Mouse (Mus musculus): ENCODE measurements around the gene Pcna.
A peak's percentile ranks its signal among the peaks of the same experiment; 100 is the strongest.
"Not testable (repeated sequence)": the region's sequence is repeated elsewhere in the genome, so short reads cannot be mapped to it uniquely, and the experiment has no call there.

The Pcna gene

DNA sequence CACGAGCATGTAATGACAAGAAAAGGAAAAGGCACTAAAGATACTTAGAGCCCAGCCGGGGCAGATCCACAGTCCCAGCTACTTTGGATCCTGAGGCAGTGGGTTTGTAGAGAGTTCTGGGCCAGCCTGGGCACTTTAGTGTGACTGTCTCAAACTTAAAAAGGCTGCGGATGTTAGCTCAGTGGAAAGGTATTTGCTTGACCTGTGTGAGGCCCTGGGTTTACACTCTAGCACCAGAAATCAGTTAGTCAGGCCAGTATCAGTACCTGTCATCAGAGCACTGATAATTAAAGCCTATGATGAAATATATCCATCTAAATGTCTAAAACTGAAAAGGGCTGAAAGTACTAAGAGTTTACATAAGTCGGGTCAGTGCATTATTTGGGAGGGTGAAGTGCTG lies 23.1 kb upstream of the Pcna start:
- DNase-seq (ENCODE audit: low read depth, low spot score) = no peak

DNA sequence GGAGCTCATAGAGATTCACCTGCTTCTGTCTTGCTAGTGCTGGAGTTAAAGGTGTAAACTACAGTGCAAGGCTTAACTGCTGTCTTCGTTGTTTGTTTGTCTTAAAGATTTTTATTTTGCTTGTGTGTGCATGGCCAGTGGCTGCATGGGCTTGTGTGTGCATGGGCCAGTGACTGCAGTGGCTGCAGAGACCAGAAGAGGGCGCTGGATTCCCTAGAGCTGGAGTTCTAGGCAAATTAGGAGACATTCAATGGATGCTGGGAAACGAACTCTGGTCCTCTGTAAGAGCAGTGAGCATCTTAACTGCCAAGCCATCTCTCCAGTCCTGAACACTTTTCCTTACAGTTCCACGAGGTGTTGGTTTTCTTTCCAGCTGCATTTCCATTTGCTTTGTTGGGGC lies 22.4 kb upstream of the Pcna start:
- DNase-seq (ENCODE audit: low read depth, low spot score) = no peak

DNA sequence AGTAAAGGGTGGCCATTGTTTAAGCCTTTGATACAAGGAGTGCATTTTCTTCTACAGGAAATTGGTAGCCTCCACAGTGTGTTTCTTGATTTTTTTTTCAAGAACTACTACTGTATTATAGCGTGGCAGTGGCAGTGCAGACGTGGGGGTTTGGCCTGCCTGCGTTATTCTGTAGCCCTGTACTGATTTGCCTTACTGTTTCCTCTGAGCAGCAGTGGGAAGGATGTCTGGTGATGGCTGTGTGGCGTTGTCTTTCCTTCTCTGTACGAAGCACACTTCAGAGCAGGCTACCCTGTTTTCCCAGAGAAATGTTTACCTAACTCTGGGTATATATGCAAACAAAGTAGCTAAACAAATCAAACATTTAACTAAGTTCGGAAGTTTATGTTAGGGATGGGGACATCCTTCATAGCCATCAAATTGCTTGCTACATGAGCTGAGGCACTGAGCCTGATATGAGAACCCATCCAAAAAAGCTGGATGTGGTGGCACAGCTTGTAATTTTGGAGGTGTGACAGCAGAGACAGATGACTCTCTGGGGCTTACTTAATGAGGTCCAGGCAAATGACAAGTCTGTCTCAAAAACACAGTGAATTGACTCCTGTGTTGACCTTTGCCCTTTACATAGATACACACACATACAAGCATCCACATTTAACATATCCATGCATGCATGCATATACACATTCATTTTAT lies 19.7 kb upstream of the Pcna start:
- no peak for DNase-seq (ENCODE audit: low read depth, low spot score)

DNA sequence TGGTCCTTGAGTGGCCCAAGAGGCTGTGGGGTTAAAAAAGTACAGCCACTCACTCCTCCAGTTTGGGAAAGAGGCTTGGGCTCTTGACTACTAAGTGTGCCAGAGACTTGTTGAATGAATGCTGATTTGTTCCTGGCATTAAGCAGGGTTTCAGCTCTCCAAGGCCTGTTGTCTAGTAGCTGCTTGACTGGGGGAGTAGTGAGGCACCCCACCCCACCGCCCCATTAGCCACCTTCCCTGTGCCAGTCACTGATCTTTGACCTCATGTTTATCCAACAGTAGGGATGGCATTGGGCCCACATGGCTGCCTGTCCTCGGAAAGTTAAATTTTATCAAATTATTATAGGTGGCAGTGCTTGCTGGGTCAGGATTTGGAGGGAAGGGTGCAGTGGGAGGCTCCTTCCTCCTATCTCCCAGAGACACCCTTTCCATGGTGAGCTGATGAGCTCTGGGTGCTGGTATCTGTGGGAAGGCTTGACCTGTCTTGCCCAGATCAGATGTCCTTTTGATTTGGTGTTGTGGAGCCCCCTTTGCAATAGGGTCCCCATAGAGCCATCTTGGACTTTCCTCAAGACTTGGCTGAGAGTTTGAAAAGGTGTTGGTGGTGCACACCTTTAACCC lies 17.3 kb upstream of the Pcna start:
- no peak for DNase-seq (ENCODE audit: low read depth, low spot score)

DNA sequence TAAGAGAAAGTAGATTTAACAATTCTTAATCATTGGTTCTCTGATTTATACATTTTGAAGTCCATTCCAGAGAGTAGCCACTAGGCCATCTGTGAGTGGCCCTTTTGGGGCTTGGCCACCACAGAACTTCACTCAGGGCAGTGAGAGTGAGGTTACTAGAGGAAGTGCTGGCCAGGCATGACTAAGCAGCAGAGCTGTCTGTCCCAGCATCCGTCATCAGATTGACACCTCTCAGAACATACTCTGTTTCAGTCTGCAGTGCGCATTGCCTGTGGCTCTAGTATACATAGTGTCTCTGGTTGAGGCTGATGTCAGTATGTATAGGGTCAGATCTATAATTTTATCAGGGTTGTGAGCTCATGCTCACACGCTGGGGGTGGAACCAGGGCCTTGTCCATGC lies 16.1 kb upstream of the Pcna start:
- DNase-seq (ENCODE audit: low read depth, low spot score) = peak; percentile 58

DNA sequence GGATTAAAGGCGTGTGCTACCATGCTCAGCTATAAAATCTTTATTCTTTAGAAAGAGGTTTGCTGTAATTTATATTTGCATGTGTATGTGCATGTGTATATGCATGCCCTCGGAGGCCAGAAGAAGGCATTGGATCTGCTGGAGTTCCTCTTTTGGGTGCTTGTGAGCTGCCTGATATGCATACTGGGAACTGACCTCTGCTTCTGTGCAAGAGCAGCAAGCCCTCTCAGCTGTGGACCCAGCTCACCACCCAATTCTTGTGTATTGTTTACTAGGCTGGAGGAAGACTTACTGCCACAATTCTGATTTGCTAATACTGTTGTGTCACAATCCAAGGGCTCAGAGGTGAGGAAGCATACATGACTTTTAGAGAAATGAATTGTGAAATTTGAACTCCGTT lies 13.0 kb upstream of the Pcna start:
- DNase-seq (ENCODE audit: low read depth, low spot score) = peak; percentile 27

DNA sequence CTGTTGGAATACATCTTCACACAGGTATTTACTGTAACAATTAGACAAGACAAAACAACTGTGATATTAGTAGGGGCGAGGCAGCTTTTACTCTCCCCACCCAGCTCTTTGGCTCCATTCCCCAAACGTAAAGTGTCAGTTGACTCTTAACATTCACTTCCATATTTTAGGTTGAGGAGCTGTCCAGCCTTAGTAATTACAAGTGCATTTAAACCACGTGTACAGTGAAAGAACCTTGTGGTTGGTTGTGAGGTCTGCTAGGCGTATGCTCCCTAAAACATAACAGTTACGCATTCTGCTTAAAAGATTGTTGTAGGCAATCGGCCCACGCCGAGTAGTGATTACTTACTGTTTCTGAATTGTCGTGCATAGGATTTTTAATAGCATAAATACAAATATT lies 12.1 kb upstream of the Pcna start:
- peak; percentile 40 for DNase-seq (ENCODE audit: low read depth, low spot score)

DNA sequence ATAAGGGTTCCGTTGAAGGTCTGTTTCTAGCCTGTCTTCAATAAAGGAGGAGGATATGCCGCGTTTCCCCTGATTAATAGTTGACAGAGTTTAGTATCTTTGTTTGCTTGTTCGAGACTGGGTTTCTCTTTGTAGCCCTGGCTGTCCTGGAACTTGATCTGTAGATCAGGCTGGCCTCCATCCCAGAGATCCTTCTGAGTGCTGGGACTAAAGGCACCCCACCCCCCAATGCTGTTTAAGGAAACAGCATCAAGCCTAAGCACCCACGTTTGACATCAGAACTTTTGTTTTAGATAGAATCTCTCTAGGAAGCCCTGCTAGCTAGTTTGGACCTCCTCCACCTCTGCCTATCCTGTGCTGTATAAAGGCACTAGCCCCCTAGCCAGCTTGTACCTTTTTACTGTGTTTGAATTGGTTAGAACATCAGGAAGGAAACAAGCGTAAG lies 11.2 kb upstream of the Pcna start:
- no peak for DNase-seq (ENCODE audit: low read depth, low spot score)

DNA sequence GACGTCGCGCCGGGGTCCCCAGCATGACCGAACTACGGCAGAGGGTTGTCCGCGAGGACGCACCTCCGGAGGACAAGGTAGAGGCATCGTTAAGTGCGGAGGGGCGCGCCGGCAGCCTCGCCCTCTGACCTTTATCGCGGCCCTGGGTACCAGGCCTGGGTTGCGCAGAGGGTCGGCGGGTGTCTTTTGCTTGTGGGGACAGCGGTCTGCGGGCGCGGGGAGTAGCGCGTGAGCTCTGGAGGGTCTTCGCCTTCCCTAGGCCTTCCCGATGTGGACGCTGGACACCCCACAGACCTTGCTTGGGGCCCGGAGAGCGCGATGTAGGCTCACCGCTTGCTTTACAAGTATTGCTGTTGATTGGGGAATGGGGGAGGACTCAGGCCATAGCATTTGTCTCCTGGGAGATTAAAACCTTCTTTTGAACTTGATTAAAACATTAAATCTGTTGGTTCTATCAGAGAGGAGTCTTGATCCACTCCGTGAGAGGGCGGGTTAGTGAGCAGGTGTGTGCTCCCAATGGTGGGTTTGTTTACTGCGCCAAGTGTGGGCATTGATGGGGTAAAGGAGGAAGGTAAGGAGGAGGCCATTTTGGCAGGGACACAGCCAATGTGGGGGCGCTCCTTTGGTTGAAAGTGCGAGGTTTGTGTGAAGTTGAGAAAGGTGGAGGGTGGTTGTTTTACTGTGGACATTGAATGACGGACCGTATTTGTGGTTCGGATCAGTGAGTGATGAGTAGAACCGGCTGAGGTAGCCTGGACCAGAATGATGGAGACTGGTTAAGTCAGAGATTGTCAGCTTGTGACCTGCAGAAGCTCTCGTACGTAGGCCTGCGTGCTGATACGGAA lies 10.5 kb upstream of the Pcna start:
- peak; percentile 49 for DNase-seq (ENCODE audit: low read depth, low spot score)

DNA sequence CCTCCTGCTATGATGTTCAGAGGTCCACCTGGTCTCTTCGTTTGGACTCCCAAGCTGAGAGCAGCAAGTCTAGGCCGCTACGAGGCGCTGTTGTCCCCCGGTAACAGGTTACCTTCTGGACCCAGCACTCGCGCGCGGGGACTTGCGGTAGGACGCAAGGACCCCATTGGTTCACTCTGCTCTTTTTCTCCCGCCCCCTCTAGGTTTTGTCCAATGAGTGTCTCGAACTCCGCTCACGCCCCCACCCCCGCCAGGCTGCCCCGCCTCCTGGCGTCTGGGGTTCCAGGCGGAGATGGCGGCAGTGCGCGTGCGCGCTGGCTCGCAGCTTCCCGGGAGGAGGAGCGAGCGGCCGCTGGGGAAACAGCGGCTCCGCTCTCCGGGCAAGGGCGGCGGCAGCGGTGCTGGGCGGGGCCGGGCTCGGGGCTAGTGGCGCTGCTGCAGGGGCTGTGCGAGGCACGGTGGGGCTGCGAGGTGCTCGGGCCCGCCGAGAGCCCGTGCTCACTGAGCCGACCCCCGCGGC lies 9.8 kb upstream of the Pcna start, which contains the start of gene Cds2:
Cds2 (plus strand) TSS at position 270 of the 520 bp plus-strand sequence.
- peak; percentile 98 for DNase-seq (ENCODE audit: low read depth, low spot score)

DNA sequence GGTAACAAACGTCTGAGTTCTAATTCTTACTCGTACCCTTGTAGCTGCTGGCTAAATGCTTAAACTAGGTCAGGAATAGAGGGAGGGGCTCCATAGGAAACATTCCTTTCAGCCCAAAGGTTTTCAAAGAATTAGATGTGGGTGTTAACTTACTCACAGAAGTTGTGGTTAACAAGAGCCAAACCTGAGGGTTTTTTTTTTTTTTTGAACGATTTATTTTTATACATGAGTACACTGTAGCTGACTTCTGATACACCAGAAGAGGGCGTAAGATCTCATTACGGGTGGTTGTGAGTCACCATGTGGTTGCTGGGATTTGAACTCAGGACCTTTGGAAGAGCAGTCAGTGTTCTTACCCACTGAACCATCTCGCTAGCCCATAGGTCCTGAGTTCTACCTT lies 9.1 kb upstream of the Pcna start:
- peak; percentile 47 for DNase-seq (ENCODE audit: low read depth, low spot score)

DNA sequence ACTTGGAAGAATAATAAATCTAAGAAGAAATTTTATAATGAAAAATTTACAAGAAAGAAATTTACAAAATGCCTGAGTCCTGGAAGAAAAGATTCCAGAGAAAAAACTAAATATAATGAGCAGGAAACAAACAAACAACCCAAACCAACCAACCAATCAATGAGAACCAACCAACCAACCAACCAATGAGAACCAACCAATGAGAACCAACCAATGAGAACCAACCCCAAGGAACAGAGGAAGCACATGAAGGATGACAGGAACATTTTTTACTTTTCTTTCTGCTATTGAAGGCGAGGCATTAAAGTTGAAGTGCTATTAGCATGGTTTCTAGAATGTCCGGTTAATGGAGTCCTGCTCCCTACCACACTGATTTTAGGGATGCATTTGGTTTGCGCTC lies 7.5 kb upstream of the Pcna start:
- DNase-seq (ENCODE audit: low read depth, low spot score) = no peak

DNA sequence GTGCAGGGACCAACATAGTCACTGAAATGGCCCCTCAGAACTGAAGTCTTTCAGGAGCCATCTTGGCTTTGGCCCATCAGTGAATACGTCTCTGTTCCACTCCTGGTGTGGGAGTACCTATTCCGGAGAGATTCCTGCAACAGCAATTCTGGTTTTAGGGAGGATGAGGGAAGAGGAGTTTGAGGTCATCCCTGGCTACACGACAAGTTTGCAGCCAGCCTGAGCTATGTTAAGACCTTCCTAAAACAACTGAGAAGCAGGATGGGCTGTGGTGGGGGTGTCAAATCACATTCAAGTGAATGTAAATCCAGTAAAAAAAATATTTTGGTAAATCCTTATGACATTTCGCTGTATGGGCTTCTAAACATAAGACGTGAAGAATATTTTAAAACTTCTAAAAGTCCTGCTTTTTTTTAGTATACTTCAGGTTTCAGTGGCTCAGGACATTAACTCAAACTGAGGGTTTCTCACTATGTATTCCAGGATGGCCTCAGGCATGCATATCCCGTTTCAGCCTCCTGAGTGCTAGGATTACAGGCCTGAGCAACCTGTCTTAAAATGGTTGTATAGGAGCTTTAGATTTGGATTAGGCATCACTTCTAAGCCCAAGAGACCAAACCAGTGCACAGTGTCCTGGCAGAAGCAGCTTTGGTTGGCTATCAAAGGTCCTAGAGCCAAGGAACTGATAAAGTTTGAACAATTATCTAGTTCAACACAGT lies 4.4 kb upstream of the Pcna start:
- peak; percentile 81 for DNase-seq (ENCODE audit: low read depth, low spot score)

DNA sequence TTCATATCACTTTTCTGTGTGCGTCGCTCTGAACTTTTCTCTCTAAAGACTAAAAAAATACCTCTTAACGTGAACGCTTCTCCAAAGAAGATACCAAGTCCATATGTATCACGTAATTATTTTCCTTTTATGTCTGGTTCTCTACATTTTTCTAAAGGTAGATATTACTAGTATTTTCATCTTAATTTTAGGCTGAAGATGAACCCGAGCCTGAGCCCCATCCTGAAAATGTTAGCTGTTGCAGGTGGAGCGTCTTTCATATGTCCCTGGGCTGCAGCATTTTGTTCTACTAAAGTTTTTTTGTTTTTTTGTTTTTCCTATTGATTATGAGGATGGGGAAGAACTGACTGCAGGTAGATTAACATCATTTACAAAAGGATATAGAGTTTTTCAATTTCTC lies 489 bp upstream of the Pcna start:
- DNase-seq (ENCODE audit: low read depth, low spot score) = peak; percentile 34

DNA sequence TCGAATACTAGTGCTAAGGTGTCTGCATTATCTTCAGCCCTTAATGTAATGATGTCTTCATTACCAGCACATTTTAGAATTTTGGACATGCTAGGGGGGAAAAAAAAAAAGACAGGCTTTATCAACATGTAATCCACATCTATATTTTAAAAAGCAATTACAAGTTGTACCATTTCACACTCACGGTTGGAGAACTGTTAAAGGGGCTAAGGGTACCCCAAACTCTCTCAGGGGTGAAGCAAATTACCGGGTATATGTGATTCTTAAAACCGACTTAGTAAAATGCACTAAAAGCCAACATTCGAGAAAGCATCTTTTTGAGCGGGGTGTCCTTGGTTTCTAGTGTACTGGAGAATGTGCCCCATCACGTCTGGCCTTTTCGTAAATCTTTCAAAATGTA lies 1.2 kb downstream of the Pcna start:
- DNase-seq (ENCODE audit: low read depth, low spot score) = no peak

DNA sequence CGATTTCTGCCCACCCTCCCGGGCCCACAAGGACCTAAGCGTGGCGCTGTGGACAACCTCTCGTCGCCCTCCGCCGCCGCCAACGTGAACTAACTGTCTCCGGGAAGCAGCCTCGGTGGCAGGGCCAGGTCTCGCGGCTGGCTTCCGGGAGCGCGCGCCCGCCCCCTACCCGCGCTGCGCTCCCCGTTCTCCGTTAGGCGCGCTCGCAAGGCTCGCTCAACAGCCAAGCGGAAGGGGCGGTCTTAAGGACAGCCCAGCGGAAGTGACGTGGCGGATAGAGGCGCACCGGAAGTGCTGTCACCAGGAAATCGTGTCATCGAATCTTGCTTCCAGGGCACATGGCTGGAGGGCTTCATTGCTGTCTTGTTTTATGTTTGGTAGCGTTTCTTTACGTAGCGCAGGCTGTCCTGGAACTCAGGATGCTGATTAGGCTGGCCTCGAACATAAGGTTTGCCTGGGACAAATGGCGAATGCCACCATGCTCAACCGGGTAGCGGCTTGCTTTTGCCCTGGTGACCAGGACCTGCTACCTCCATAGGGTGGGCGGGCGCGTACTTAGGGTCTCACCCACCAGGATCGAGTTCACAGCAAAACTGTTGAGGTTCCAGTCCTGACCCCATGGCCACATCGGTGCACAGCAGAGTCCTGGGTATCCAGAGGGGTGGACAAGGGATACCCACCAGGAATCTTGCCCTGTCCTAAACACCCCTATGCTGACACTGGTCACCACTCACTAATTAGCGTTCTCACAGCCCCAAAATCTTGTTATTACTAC lies 5.4 kb downstream of the Pcna start, which contains the start of gene Tmem230:
Tmem230 (minus strand) TSS at position 269 of the 775 bp plus-strand sequence.
- peak; percentile 98 for DNase-seq (ENCODE audit: low read depth, low spot score)

DNA sequence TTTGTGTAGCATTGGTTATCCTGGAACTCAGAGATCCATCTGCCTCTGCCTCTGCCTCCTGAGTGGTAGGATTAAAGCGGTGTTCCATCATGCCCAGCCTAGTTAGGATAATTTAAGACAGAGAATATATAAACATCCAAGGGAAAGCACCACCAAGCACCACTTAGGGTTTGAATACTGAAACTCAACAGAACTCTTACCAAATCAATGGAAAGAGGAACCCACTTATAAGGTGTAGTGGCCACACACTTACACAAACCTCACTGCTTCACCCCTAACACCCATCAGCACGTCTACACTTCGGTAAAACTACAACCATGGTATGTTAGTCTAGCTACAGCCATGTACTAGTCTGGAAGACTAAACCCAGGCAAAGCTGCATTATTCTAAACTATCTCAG lies 9.7 kb downstream of the Pcna start:
- no peak for DNase-seq (ENCODE audit: low read depth, low spot score)

DNA sequence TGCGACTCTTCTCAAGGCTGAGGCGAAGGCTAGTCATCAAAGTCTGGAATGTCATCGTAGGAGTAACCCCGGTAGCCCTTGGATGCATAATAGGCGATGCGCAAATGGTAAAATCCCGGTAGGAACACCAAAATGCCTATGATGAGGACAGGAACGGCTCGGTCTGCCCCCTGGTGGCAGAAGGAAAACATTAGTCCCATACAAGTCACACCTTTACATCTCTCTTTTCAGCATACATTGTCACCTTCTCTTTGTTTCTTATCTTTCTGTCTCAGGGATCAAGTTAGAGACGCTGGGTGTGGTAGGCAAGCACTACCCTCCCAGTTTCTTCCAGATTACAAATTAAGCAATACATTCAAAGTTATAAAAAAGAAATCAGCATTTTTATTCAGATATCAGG lies 12.7 kb downstream of the Pcna start:
- peak; percentile 81 for DNase-seq (ENCODE audit: low read depth, low spot score)

DNA sequence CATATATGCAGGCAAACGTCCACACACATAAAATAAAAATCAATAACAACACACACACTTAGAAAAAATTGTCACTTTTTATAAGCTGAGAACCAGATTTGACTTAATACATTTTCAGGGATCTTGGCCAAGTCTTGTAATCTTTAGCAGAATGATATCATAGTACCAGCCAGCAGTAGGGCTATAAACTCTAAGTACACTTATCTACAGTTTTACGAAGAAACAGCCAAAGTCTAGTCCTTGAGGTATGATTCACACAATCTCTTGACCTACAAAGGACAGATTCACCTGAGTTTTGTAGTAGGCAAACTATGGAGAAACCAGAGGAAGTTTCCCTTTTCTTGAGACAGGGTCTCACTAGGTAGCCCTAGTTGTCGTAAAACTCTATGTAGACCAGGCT lies 13.7 kb downstream of the Pcna start:
- DNase-seq (ENCODE audit: low read depth, low spot score) = not testable (repeated sequence)

DNA sequence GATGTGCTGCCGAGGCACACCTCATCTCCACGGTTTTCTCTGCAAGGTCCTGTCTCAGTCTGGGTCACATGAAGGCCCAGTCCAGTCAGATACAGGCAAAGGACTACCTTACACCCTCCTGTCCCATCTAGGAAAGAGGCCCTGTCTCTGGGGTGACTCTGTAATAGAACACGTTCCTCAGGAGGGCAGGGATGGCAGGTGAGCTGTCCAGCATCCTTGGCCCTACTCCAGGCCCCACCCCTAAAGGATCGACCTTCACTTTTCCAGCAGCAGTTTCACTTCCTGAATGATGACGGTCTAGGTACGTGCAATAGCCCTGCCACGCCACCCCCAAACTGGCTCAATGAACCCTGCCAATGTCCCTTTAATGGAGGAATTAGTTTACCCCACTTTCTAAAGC lies 17.1 kb downstream of the Pcna start:
- DNase-seq (ENCODE audit: low read depth, low spot score) = no peak

DNA sequence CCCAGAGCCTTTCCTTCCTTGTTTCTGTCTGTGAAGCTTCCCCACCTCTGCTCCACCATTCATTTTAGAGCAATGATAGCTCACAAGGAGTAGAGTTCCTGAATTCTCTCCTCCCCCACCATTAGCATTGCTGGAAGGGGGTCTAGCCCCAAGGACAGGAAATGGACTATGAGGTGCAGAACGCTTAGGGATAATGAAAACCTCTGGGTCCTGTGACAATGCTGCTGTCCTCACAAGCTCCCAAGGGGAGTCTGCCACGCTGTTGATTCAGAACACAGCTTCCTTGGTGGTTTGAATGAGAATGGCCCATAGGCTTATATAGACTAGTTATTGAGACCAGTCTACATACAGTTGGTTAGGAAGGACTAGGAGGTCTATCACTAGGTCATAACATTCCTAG lies 17.8 kb downstream of the Pcna start:
- DNase-seq (ENCODE audit: low read depth, low spot score) = no peak

Data from 3T3-L1 (cell line).